Mouse (Mus musculus) heart, embryonic 15.5 days (tissue): ENCODE data around the gene Rgl2. TPM values are rescaled to one million over a fixed set of nuclear protein-coding genes. Genes with fewer than 3 reads are reported as not detected.

Source experiments
- ATAC-seq: fragments of 200-750 bp; cut with Nextera tagmentation; replicated peaks from 2 replicates; pipeline ENCODE4 v1.8.0; 2017; ENCODE audit warnings: low read depth, moderate TSS enrichment; ENCODE audit not compliant: insufficient number of reproducible peaks, insufficient read depth, low FRiP score
- H3K27ac ChIP-seq: fragments of 300-500 bp; sonication (generic); 2 replicates; pipeline ENCODE4 v1.5.1; 2015; ENCODE audit warnings: mild to moderate bottlenecking, inconsistent platforms
- H3K27me3 ChIP-seq: fragments of 300-500 bp; sonication (generic); 2 replicates; pipeline ENCODE4 v1.6.1; 2015; ENCODE audit warnings: inconsistent platforms
- H3K36me3 ChIP-seq: fragments of 300-500 bp; sonication (generic); 2 replicates; pipeline ENCODE4 v1.6.1; 2015; ENCODE audit warnings: mild to moderate bottlenecking, inconsistent platforms
- H3K4me1 ChIP-seq: fragments of 300-500 bp; sonication (generic); replicated peaks from 2 replicates; pipeline ENCODE4 v1.6.1; 2015; ENCODE audit warnings: inconsistent platforms
- H3K4me2 ChIP-seq: fragments of 300-500 bp; sonication (generic); 2 replicates; pipeline ENCODE4 v1.6.1; 2015; ENCODE audit warnings: inconsistent platforms, mild to moderate bottlenecking, moderate library complexity
- H3K4me3 ChIP-seq: fragments of 300-500 bp; sonication (generic); 2 replicates; pipeline ENCODE4 v1.5.1; 2015; ENCODE audit warnings: mild to moderate bottlenecking, inconsistent platforms
- H3K9ac ChIP-seq: fragments of 300-500 bp; sonication (generic); 2 replicates; pipeline ENCODE4 v1.6.1; 2015; ENCODE audit warnings: mild to moderate bottlenecking, inconsistent platforms
- H3K9me3 ChIP-seq: fragments of 300-500 bp; sonication (generic); replicated peaks from 2 replicates; pipeline ENCODE4 v1.6.1; 2016; ENCODE audit warnings: inconsistent platforms
- WGBS: fragments of 180-500 bp; shearing (Covaris S2); methylation state at CpG from one replicate; pipeline ENCODE4 v1.1.7; 2015; ENCODE audit warnings: mixed read lengths; 5-methylcytosine and 5-hydroxymethylcytosine counted together
- polyA plus RNA-seq: library from polyadenylated mRNA; unstranded; fragments of >200 nt; fragmentation: Nextera tagmentation; extraction: Ambion mirVana; gene quantifications from 2 replicates; pipeline ENCODE4 v1.2.1, GENCODE M21; 2015

The Rgl2 gene
- polyA plus RNA-seq, 1 experiment from 2014 or later: 34.7 TPM

DNA sequence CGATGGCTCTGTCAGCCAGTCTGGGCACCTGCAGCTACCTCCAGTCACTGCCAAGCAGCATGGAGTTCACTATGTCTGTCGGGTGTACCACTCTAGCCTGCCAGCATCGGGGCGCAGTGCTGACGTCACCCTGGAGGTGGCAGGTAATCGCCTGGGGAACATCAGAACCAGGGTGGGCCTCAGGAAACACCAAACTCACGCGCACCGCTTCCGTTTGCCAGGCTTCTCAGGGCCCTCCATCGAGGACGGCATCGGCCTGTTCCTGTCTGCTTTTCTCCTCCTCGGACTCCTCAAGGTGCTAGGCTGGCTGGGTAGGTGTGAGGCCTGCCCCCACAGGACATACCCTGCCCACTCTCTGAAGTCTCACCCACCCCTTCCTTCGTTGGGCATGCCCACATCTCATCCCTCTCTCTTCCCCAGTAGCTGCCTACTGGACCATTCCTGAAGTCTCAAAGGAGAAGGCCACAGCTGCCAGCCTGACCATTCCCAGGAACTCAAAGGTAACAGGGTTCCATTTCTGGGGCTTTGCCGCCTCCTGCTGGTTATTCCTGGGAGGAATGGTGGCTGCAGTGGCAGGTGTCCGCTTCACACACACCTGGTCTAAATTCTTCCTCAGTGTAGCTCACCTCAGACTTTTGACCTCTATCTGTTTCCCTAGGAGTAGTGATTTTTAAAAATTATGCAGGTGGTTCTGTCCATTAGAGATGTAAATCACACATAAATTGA lies 3.0 kb upstream of the Rgl2 start:
- Histone ChIP-seq H3K9ac (no peak overlapping the region), H3K4me2 (no peak overlapping the region), H3K36me3 (peaks cover 5% of the 10 kb centered on the region; the same call in 1 of the 2 replicates), H3K27me3 (no peaks in the 10 kb centered on the region), H3K4me3 (no peak overlapping the region), H3K4me1 (peaks cover 26% of the 10 kb centered on the region), H3K9me3 (no peaks in the 10 kb centered on the region), H3K27ac (no peak overlapping the region)
- 74% methylated on average over 17 of the region's 17 CpGs for WGBS
- no peak for ATAC-seq

DNA sequence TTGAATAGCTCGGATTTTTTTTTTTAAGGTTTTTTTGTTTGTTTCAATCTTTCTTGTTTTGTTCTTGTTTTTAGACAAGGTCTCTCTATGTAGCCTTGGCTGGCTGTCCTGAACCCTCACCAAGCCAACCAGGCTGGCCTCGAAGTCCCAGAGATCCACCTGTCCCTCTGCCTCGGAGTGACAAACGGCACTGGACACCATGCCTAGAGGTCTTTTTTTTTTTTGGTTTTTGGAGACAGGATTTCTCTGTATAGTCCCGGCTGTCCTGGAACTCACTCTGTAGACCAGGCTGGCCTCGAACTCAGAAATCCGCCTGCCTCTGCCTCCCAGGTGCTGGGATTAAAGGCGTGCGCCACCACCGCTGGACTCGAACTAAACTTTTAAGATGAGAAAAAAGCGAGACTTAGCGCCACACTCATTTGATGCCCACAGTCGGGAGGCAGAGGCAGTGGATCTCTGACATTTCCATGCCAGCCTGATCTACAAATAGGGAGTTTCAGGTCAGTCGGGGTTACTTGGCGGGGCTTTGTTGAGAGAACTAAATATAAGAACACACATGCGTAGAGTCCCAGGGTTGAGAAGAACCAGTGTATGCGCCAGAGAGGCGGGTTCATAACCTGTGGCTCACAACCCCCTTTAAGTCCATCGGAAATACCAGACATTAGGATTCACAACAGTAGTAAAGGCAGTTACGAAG lies 944 bp upstream of the Rgl2 start:
- H3K4me1 ChIP-seq: peaks cover 26% of the 10 kb centered on the region
- no peaks in the 10 kb centered on the region for H3K27me3 ChIP-seq
- no peaks in the 10 kb centered on the region for H3K9me3 ChIP-seq
- H3K4me2 ChIP-seq: peak overlapping the region; percentile 87
- peaks cover 19% of the 10 kb centered on the region for H3K36me3 ChIP-seq
- peak overlapping the region; percentile 99; the same call in 1 of the 2 replicates for H3K27ac ChIP-seq
- WGBS: 51% methylated on average over 21 of the region's 21 CpGs
- peak overlapping the region; percentile 87 for H3K9ac ChIP-seq
- no peak for ATAC-seq
- peak overlapping the region; percentile 77 for H3K4me3 ChIP-seq

DNA sequence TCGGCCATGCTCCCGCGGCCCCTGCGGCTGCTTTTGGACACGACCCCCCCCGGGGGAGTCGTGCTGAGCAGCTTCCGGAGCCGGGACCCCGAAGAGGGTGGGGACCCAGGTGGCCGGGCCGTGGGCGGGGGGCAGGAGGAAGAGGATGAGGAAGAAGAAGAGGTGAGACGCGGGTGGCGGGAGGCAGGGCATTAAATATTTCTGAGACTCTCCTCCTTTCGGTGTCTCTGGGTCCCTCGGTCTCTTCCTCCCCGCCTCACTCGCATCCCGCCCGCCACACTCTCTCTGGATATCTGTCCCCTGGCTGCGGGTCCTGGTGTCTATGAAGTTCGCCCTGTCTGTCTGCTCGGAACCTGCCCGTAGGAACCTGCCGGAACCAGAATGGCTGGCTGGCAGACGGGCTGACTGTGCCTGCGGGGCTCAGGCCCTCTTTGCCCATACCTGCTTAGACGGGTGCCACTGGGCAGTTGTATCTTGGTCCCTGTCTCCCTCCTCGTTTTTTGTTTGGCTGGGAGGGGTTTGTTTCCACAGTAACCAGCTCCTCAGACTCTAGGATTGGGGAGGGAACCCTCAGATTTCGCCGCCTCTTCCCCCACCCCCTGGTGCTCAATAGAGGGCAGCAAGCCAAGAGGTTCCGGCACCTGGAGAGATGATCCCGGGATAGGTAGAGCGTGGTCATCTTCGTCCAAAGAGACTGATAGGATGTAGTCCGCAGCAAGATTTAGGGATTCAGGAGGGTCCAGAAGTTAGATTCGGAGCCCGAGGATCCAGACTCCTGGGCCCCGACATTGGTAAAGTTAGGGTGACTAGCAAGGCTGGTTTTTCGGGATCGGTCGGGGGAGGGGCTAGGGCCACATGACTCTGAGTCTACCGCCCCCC lies 1.2 kb downstream of the Rgl2 start:
- WGBS: under 1% methylated on average over 44 of the region's 45 CpGs

DNA sequence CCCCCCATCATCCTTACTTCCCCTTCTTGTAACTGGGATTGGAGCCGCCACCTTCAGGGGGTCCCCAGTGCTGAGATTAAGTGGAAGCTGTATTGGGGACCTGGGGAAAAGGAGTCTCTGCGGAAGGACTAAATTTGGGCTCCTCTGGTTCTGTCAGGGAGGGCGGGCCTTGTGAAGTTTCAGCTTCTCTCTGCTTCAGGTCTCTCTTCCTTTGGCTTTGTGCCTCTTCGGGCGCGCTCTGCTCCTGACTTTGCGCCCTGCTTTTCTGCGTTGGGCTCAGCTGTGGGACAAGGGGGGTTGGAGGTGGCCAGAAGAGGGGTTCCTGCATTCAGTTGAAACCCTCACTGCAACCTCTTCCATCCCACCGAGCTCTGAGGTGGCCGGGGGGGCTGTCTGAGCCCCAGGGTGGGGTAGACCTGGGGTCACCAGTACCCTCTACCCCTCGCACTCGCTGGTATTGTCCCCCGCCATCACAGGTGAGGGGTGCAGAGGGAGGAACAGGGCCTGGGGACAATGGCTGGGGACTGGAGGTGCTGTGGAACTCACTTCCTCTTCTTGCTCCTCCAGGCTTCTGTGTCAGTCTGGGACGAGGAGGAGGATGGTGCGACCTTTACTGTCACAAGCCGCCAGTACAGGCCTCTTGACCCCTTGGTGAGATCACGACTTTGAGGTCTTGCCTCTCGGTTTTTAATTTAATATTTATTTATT lies 2.0 kb downstream of the Rgl2 start:
- no peak overlapping the region for H3K27ac ChIP-seq
- H3K9me3 ChIP-seq: no peaks in the 10 kb centered on the region
- 48% methylated on average over 18 of the region's 18 CpGs for WGBS
- no peaks in the 10 kb centered on the region for H3K27me3 ChIP-seq
- peaks cover 31% of the 10 kb centered on the region for H3K36me3 ChIP-seq
- H3K4me3 ChIP-seq: peak overlapping the region; percentile 77
- H3K9ac ChIP-seq: peak overlapping the region; percentile 87; the same call in 1 of the 2 replicates
- ATAC-seq: no peak
- peak overlapping the region; percentile 87 for H3K4me2 ChIP-seq
- H3K4me1 ChIP-seq: peaks cover 26% of the 10 kb centered on the region

More for the DNA sequence above, 1.2 kb downstream of the Rgl2 start:
- Histone ChIP-seq H3K4me1 (peaks cover 26% of the 10 kb centered on the region), H3K9ac (peak overlapping the region; percentile 87), H3K4me3 (peak overlapping the region; percentile 77), H3K27me3 (no peaks in the 10 kb centered on the region), H3K27ac (peak overlapping the region; percentile 99), H3K36me3 (peaks cover 29% of the 10 kb centered on the region), H3K9me3 (no peaks in the 10 kb centered on the region), H3K4me2 (peak overlapping the region; percentile 87)
- ATAC-seq: no peak

DNA sequence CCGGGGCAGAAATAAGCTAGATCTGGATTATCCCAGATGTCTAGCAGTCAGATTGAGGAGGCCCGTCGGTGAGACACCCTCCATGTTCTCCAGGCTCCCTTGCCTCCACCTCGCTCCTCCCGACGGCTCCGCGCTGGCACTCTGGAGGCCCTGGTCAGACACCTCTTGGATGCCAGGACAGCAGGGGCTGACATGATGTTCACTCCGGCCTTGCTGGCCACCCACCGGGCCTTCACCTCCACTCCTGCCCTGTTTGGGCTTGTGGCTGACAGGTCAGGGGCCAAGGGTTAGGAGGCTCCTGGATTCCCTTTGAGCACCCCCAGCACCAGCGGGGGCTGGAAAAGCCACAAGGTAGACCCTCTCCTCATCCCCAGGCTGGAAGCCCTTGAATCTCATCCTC lies 2.6 kb downstream of the Rgl2 start:
- Histone ChIP-seq H3K36me3 (peaks cover 32% of the 10 kb centered on the region; the same call in 1 of the 2 replicates), H3K9me3 (no peaks in the 10 kb centered on the region), H3K27me3 (no peaks in the 10 kb centered on the region), H3K27ac (no peak overlapping the region), H3K4me1 (peaks cover 26% of the 10 kb centered on the region), H3K4me3 (0 out of 2 replicates have a peak overlapping the region, but pooled peaks have one; percentile 77), H3K9ac (no peak overlapping the region), H3K4me2 (peak overlapping the region; percentile 87; the same call in 1 of the 2 replicates)
- no peak for ATAC-seq
- 89% methylated on average over 11 of the region's 11 CpGs for WGBS

DNA sequence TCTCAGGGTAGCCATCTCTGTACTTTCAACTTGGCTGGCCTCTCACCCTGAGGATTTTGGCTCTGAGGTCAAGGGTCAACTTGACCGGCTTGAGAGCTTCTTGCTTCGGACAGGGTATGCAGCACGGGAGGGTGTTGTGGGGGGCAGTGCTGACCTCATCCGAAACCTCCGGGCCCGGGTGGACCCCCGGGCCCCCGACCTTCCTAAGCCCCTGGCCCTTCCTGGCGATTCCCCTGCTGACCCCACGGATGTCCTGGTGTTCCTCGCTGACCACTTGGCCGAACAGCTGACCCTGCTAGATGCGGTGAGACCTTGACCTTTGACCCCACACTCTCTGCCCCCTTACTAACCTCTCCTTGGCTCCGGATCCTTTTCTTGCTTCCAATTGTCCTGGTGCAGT lies 3.1 kb downstream of the Rgl2 start:
- peaks cover 26% of the 10 kb centered on the region for H3K4me1 ChIP-seq
- WGBS: 81% methylated on average over 14 of the region's 14 CpGs
- no peaks in the 10 kb centered on the region for H3K9me3 ChIP-seq
- no peak for ATAC-seq
- H3K4me2 ChIP-seq: no peak overlapping the region
- H3K36me3 ChIP-seq: peaks cover 37% of the 10 kb centered on the region; the same call in 1 of the 2 replicates
- H3K9ac ChIP-seq: no peak overlapping the region
- H3K4me3 ChIP-seq: no peak overlapping the region
- no peaks in the 10 kb centered on the region for H3K27me3 ChIP-seq
- H3K27ac ChIP-seq: no peak overlapping the region

DNA sequence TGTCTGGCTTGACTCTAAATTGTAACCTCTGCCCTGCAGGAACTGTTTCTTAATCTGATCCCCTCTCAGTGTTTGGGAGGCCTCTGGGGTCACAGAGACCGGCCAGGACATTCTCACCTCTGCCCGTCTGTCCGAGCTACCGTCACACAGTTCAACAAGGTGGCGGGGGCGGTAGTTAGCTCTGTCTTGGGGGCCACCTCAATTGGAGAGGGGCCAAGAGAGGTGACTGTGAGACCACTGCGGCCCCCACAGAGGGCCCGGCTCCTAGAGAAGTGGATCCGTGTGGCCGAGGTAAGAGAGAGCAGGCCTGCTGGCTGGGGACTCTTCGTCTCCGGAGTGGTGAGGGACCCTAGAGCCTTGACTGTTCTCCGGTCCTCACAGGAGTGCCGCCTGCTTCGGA lies 3.6 kb downstream of the Rgl2 start:
- Histone ChIP-seq H3K27ac (no peak overlapping the region), H3K4me2 (no peak overlapping the region), H3K9me3 (no peaks in the 10 kb centered on the region), H3K9ac (no peak overlapping the region), H3K36me3 (peaks cover 40% of the 10 kb centered on the region; the same call in 1 of the 2 replicates), H3K4me1 (peaks cover 22% of the 10 kb centered on the region), H3K4me3 (no peak overlapping the region), H3K27me3 (no peaks in the 10 kb centered on the region)
- ATAC-seq: no peak
- 91% methylated on average over 15 of the region's 15 CpGs for WGBS

DNA sequence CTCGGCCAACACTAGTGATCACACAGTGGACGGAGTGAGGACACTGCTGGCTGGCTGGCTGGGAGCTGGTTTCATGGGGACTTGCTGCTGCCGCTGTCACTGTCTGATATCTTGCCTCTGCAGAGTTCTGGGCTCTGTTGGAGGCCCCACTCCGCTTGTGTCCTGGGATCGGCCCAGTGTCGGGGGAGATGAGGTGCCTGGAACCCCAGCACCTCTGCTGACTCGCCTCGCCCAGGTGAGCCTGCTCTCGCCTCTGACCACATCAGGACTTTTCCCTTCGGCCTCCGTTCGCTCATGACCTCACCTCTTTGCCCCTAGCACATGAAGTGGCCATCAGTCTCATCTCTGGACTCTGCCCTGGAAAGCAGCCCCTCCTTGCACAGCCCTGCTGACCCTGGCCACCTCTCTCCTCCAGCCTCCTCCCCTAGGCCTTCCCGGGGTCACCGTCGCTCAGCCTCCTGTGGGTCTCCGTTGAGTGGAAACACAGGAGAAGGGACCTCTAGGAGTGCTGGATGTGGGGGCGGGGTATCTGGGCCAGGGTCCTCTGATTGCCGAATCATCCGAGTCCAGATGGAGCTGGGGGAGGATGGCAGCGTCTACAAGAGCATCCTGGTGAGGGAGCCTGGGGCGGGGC lies 6.2 kb downstream of the Rgl2 start:
- no peak for ATAC-seq
- no peak overlapping the region for H3K9ac ChIP-seq
- H3K4me1 ChIP-seq: peaks cover 20% of the 10 kb centered on the region
- H3K4me2 ChIP-seq: no peak overlapping the region
- H3K27me3 ChIP-seq: no peaks in the 10 kb centered on the region
- H3K36me3 ChIP-seq: peaks cover 40% of the 10 kb centered on the region; the same call in 1 of the 2 replicates
- H3K9me3 ChIP-seq: no peaks in the 10 kb centered on the region
- no peak overlapping the region for H3K27ac ChIP-seq
- H3K4me3 ChIP-seq: no peak overlapping the region
- 88% methylated on average over 21 of the region's 21 CpGs for WGBS

DNA sequence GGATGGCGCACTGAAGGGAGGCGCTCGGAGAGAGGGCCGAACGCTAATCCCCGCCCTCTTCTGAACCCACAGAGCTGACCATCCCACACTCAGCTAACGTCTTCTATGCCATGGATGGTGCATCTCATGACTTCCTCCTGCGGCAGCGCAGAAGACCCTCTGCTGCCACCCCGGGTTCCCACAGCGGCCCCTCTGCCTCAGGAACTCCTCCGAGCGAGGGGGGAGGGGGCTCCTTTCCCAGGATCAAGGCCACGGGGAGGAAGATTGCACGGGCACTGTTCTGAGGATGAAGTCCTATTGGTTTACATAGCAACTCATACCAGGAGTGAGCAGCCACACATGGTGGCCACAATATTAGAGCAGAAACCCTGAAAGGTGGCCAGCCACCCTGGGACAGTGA lies 7.7 kb downstream of the Rgl2 start:
- Histone ChIP-seq H3K9ac (no peak overlapping the region), H3K9me3 (no peaks in the 10 kb centered on the region), H3K4me2 (no peak overlapping the region), H3K27me3 (no peaks in the 10 kb centered on the region), H3K36me3 (peaks cover 39% of the 10 kb centered on the region; the same call in 1 of the 2 replicates), H3K27ac (no peak overlapping the region), H3K4me1 (peaks cover 18% of the 10 kb centered on the region), H3K4me3 (no peak overlapping the region)
- ATAC-seq: no peak
- WGBS: 81% methylated on average over 15 of the region's 15 CpGs

DNA sequence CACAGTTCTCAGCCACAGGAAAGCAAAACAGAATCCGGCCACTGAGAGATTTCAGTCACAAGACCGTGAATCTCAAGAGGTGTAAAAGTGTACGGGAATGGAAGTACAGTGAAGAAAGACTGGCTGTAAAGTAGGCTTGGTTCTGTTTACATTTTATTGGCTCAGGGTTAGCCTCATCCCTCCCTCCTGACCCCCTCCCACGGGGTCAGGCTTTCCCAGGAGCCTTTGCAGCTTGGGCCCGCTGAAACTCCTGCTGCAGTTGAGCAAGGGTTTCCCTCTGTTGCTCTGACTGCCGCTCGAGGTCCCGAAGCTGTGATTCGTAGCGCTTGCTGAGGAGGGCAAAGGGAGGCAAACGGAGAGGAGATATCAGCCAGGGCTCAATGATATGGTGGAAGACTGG lies 9.4 kb downstream of the Rgl2 start:
- Histone ChIP-seq H3K4me2 (peak overlapping the region; percentile 82; the same call in 1 of the 2 replicates), H3K27me3 (no peaks in the 10 kb centered on the region), H3K4me3 (peak overlapping the region; percentile 91), H3K4me1 (peaks cover 18% of the 10 kb centered on the region), H3K9me3 (no peaks in the 10 kb centered on the region), H3K27ac (no peak overlapping the region), H3K9ac (no peak overlapping the region), H3K36me3 (peaks cover 23% of the 10 kb centered on the region; the same call in 1 of the 2 replicates)
- WGBS: 75% methylated on average over 11 of the region's 11 CpGs
- ATAC-seq: no peak
